Mouse (Mus musculus) forebrain, embryonic 11.5 days (tissue): ENCODE data around the gene Ddc. TPM values are rescaled to one million over a fixed set of nuclear protein-coding genes. Genes with fewer than 3 reads are reported as not detected.

Source experiments
- ATAC-seq: fragments of 200-750 bp; cut with Nextera tagmentation; replicated peaks from 2 replicates; pipeline ENCODE4 v1.8.0; 2017; ENCODE audit warnings: moderate TSS enrichment; ENCODE audit not compliant: low FRiP score
- DNase-seq: peaks from one replicate; pipeline ENCODE4 v3.0.0-alpha.2; 2017; ENCODE audit warnings: low spot score
- H3K27ac ChIP-seq: fragments of 300-500 bp; sonication (generic); 2 replicates; pipeline ENCODE4 v1.5.1; 2014; ENCODE audit warnings: low read depth, low read length
- H3K27me3 ChIP-seq: fragments of 300-500 bp; sonication (generic); 2 replicates; pipeline ENCODE4 v1.6.1; 2014; ENCODE audit warnings: mild to moderate bottlenecking, low read length, mixed read lengths; ENCODE audit not compliant: control insufficient read depth, insufficient read depth
- H3K36me3 ChIP-seq: fragments of 300-500 bp; sonication (generic); 2 replicates; pipeline ENCODE4 v1.6.1; 2014; ENCODE audit warnings: mild to moderate bottlenecking, low read length, moderate library complexity, mixed read lengths; ENCODE audit not compliant: control insufficient read depth, insufficient read depth
- H3K4me1 ChIP-seq: fragments of 300-500 bp; sonication (generic); replicated peaks from 2 replicates; pipeline ENCODE4 v1.6.1; 2014; ENCODE audit warnings: low read length, mixed read lengths; ENCODE audit not compliant: control insufficient read depth, insufficient read depth
- H3K4me2 ChIP-seq: fragments of 300-500 bp; sonication (generic); 2 replicates; pipeline ENCODE4 v1.6.1; 2014; ENCODE audit warnings: low read depth, mild to moderate bottlenecking, low read length, moderate library complexity, mixed read lengths; ENCODE audit not compliant: severe bottlenecking
- H3K4me3 ChIP-seq: fragments of 300-500 bp; sonication (generic); 2 replicates; pipeline ENCODE4 v1.5.1; 2014; ENCODE audit warnings: low read depth, low read length
- H3K9ac ChIP-seq: fragments of 300-500 bp; sonication (generic); 2 replicates; pipeline ENCODE4 v1.6.1; 2014; ENCODE audit warnings: low read length
- H3K9me3 ChIP-seq: fragments of 300-500 bp; sonication (generic); 2 replicates; pipeline ENCODE4 v1.6.1; 2016; ENCODE audit warnings: low read length, mixed read lengths; ENCODE audit not compliant: control insufficient read depth
- WGBS: fragments of 180-500 bp; shearing (Covaris S2); extraction: QIAGEN DNeasy Blood & Tissue Kit; methylation state at CpG from one replicate; pipeline ENCODE4 v1.1.7; 2014; 5-methylcytosine and 5-hydroxymethylcytosine counted together
- polyA plus RNA-seq: library from polyadenylated mRNA; unstranded; fragments of >200 nt; fragmentation: Nextera tagmentation; extraction: Ambion mirVana; gene quantifications from 2 replicates; pipeline ENCODE4 v1.2.1, GENCODE M21; 2014

The Ddc gene
- polyA plus RNA-seq, 1 experiment from 2014 or later, result 6.8 TPM

- no peaks in the 10 kb centered on the region for H3K4me1 ChIP-seq
- 88% methylated on average over 1 of the region's 1 CpGs for WGBS
- no peaks in the 10 kb centered on the region for H3K9me3 ChIP-seq
- no peak overlapping the region for H3K27ac ChIP-seq
- ATAC-seq (no peak), DNase-seq (no peak)
- no peaks in the 10 kb centered on the region for H3K36me3 ChIP-seq
- H3K4me2 ChIP-seq, result no peak overlapping the region
- no peaks in the 10 kb centered on the region for H3K27me3 ChIP-seq
- no peak overlapping the region for H3K4me3 ChIP-seq
- no peak overlapping the region for H3K9ac ChIP-seq
Observed at GRCm38 (mm10) chr11:11766105-11766504, 131.8 kb downstream of the Ddc start.

- Histone ChIP-seq H3K27me3 (no peaks in the 10 kb centered on the region), H3K4me2 (no peak overlapping the region), H3K36me3 (no peaks in the 10 kb centered on the region), H3K9me3 (no peaks in the 10 kb centered on the region), H3K4me1 (no peaks in the 10 kb centered on the region), H3K4me3 (no peak overlapping the region), H3K27ac (no peak overlapping the region), H3K9ac (no peak overlapping the region)
- 68% methylated on average over 1 of the region's 1 CpGs for WGBS
- ATAC-seq (no peak), DNase-seq (no peak)
Observed at GRCm38 (mm10) chr11:11765414-11765813, 132.5 kb downstream of the Ddc start.

Other genes starting within 250 kb of the Ddc start
- 3.4 and 4.2 TPM in 2 replicates for gene Ikzf1, start 213.1 kb downstream of the Ddc start, polyA plus RNA-seq
- 89.5 and 101 TPM in 2 replicates for gene Fignl1, start 89.2 kb downstream of the Ddc start, polyA plus RNA-seq
- 158 and 176 TPM in 2 replicates for gene Grb10, start 140.5 kb upstream of the Ddc start, polyA plus RNA-seq